Mouse (Mus musculus) neural tube, embryonic 11.5 days (tissue): ENCODE measurements around the gene Myo5c. TPM values are rescaled to one million over a fixed set of nuclear protein-coding genes. Genes with fewer than 3 reads are reported as not detected.

ENCODE experiments used
- ATAC-seq: fragments of 200-750 bp; cut with Nextera tagmentation; 2 replicates; pipeline ENCODE4 v1.8.0; 2017; ENCODE audit warnings: moderate number of reproducible peaks, mild to moderate bottlenecking, moderate TSS enrichment, moderate library complexity; ENCODE audit not compliant: insufficient read depth, low FRiP score, low TSS enrichment
- DNase-seq: peaks from one replicate; pipeline ENCODE4 v3.0.0-alpha.2; 2015; ENCODE audit warnings: low spot score
- H3K27ac ChIP-seq: fragments of 300-500 bp; sonication (generic); 2 replicates; pipeline ENCODE4 v1.5.1; 2014; ENCODE audit warnings: low read depth, mild to moderate bottlenecking, low read length
- H3K27me3 ChIP-seq: fragments of 300-500 bp; sonication (generic); 2 replicates; pipeline ENCODE4 v1.6.1; 2014; ENCODE audit warnings: mild to moderate bottlenecking, low read length, mixed read lengths; ENCODE audit not compliant: control insufficient read depth, insufficient read depth
- H3K36me3 ChIP-seq: fragments of 300-500 bp; sonication (generic); 2 replicates; pipeline ENCODE4 v1.6.1; 2014; ENCODE audit warnings: mild to moderate bottlenecking, low read length, moderate library complexity, mixed read lengths; ENCODE audit not compliant: control insufficient read depth, insufficient read depth
- H3K4me1 ChIP-seq: fragments of 300-500 bp; sonication (generic); 2 replicates; pipeline ENCODE4 v1.6.1; 2014; ENCODE audit warnings: low read length, mixed read lengths; ENCODE audit not compliant: control insufficient read depth, insufficient read depth
- H3K4me2 ChIP-seq: fragments of 300-500 bp; sonication (generic); 2 replicates; pipeline ENCODE4 v1.6.1; 2014; ENCODE audit warnings: low read depth, mild to moderate bottlenecking, moderate library complexity
- H3K4me3 ChIP-seq: fragments of 300-500 bp; sonication (generic); 2 replicates; pipeline ENCODE4 v1.5.1; 2014; ENCODE audit warnings: low read depth, low read length
- H3K9ac ChIP-seq: fragments of 300-500 bp; sonication (generic); 2 replicates; pipeline ENCODE4 v1.6.1; 2014; ENCODE audit warnings: mild to moderate bottlenecking, low read length
- H3K9me3 ChIP-seq: fragments of 300-500 bp; sonication (generic); 2 replicates; pipeline ENCODE4 v1.6.1; 2016; ENCODE audit warnings: low read length; ENCODE audit not compliant: control insufficient read depth
- WGBS: fragments of 180-500 bp; shearing (Covaris S2); extraction: QIAGEN DNeasy Blood & Tissue Kit; methylation state at CpG from one replicate; pipeline ENCODE4 v1.1.7; 2014; 5-methylcytosine and 5-hydroxymethylcytosine counted together
- polyA plus RNA-seq: library from polyadenylated mRNA; unstranded; fragments of >200 nt; fragmentation: Nextera tagmentation; extraction: Ambion mirVana; gene quantifications from 2 replicates; pipeline ENCODE4 v1.2.1, GENCODE M21; 2014

Gene Myo5c
- polyA plus RNA-seq, 1 experiment from 2014 or later: 0.36 TPM

DNA sequence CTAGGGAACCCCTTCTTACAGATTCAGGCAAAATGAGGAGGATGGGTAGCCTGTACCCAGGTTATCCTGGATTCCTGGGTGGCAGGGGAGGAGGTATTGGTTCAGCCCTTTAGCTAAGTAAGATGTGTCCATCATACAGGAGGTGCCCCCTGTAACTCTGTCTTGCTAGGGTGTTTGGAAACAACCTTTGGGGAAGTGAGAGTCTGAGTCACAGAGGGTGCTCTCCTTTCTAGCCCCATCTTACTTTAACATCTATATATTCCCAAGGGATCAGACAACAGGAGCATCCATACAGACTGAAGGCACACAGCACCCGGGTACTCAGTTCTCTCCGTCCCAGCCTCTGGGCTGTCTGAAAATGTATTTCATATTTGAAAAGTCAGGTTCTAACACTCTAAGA, 50.4 kb downstream of the Myo5c start:
- no peak overlapping the region for H3K27ac ChIP-seq
- H3K4me3 ChIP-seq: no peak overlapping the region
- H3K4me1 ChIP-seq: no peaks in the 10 kb centered on the region
- no peaks in the 10 kb centered on the region for H3K36me3 ChIP-seq
- DNase-seq: no peak
- H3K4me2 ChIP-seq: no peak overlapping the region
- WGBS: 85% methylated on average over 2 of the region's 2 CpGs
- H3K9me3 ChIP-seq: no peaks in the 10 kb centered on the region
- H3K9ac ChIP-seq: no peak overlapping the region
- no peaks in the 10 kb centered on the region for H3K27me3 ChIP-seq
- ATAC-seq: no peak

GRCm38 (mm10) chr9:75282830-75283229, 51.0 kb downstream of the Myo5c start:
- Histone ChIP-seq H3K4me3 (no peak overlapping the region), H3K4me2 (no peak overlapping the region), H3K36me3 (no peaks in the 10 kb centered on the region), H3K4me1 (no peaks in the 10 kb centered on the region), H3K9ac (no peak overlapping the region), H3K9me3 (no peaks in the 10 kb centered on the region), H3K27ac (no peak overlapping the region), H3K27me3 (no peaks in the 10 kb centered on the region)
- DNase-seq (peak; percentile 73), ATAC-seq (no peak)
- 21% methylated on average over 3 of the region's 3 CpGs for WGBS

GRCm38 (mm10) chr9:75283636-75284035, 51.8 kb downstream of the Myo5c start:
- WGBS: 80% methylated on average over 8 of the region's 8 CpGs
- no peak for ATAC-seq

GRCm38 (mm10) chr9:75285363-75285762, 53.5 kb downstream of the Myo5c start:
- no peak overlapping the region for H3K4me2 ChIP-seq
- DNase-seq (no peak), ATAC-seq (no peak)
- WGBS: 81% methylated on average over 6 of the region's 6 CpGs
- no peaks in the 10 kb centered on the region for H3K27me3 ChIP-seq
- H3K9me3 ChIP-seq: no peaks in the 10 kb centered on the region
- H3K27ac ChIP-seq: no peak overlapping the region
- H3K9ac ChIP-seq: no peak overlapping the region
- H3K4me1 ChIP-seq: no peaks in the 10 kb centered on the region
- no peak overlapping the region for H3K4me3 ChIP-seq
- no peaks in the 10 kb centered on the region for H3K36me3 ChIP-seq

More at GRCm38 (mm10) chr9:75283636-75284035, 51.8 kb downstream of the Myo5c start:
- no peak for DNase-seq
- Histone ChIP-seq H3K4me3 (no peak overlapping the region), H3K9me3 (no peaks in the 10 kb centered on the region), H3K9ac (no peak overlapping the region), H3K27ac (no peak overlapping the region), H3K36me3 (no peaks in the 10 kb centered on the region), H3K4me2 (no peak overlapping the region), H3K4me1 (no peaks in the 10 kb centered on the region), H3K27me3 (no peaks in the 10 kb centered on the region)

GRCm38 (mm10) chr9:75287636-75288035, 55.8 kb downstream of the Myo5c start:
- Histone ChIP-seq H3K27ac (no peak overlapping the region), H3K4me1 (no peaks in the 10 kb centered on the region), H3K27me3 (no peaks in the 10 kb centered on the region), H3K36me3 (no peaks in the 10 kb centered on the region), H3K9me3 (no peaks in the 10 kb centered on the region), H3K4me3 (no peak overlapping the region), H3K4me2 (no peak overlapping the region), H3K9ac (no peak overlapping the region)
- no peak for DNase-seq
- ATAC-seq: no peak
- WGBS: 78% methylated on average over 6 of the region's 6 CpGs

- no peak overlapping the region for H3K27ac ChIP-seq
- 54% methylated on average over 4 of the region's 4 CpGs for WGBS
- no peak for ATAC-seq
- H3K4me1 ChIP-seq: no peaks in the 10 kb centered on the region
- no peaks in the 10 kb centered on the region for H3K36me3 ChIP-seq
- no peak overlapping the region for H3K4me2 ChIP-seq
- DNase-seq: no peak
- H3K4me3 ChIP-seq: no peak overlapping the region
- H3K27me3 ChIP-seq: no peaks in the 10 kb centered on the region
- H3K9me3 ChIP-seq: no peaks in the 10 kb centered on the region
- no peak overlapping the region for H3K9ac ChIP-seq
These were observed 57.7 kb downstream of the Myo5c start for GRCm38 (mm10) chr9:75289545-75289944.

- Histone ChIP-seq H3K36me3 (no peaks in the 10 kb centered on the region), H3K9ac (no peak overlapping the region), H3K9me3 (no peaks in the 10 kb centered on the region), H3K27ac (no peak overlapping the region), H3K4me1 (0 out of 2 replicates have a peak, but pooled peaks cover 2% of the 10 kb centered on the region), H3K4me2 (no peak overlapping the region), H3K4me3 (no peak overlapping the region), H3K27me3 (no peaks in the 10 kb centered on the region)
- DNase-seq (no peak), ATAC-seq (no peak)
- WGBS: 84% methylated on average over 2 of the region's 2 CpGs
These were observed 67.5 kb downstream of the Myo5c start for GRCm38 (mm10) chr9:75299342-75299741.

DNA sequence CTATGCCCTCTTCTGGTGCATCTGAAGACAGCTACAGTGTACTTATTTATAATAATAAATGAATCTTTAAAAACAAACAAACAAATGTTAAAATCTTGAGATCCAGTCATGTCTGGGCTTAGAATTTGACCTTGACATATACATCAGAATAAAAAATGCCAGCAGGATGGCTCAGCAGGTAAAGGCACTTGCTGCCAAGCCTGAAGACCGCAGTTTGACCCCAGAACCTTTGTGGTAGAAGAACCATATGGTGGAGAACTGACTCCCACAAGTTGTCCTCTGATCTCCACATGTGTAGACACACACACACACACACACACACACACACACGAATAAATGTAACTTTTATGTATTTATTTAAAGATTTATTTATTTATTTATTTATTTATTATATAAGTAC, 71.2 kb downstream of the Myo5c start:
- ATAC-seq (no peak), DNase-seq (no peak)
- Histone ChIP-seq H3K9me3 (no peaks in the 10 kb centered on the region), H3K27ac (no peak overlapping the region), H3K27me3 (no peaks in the 10 kb centered on the region), H3K4me2 (no peak overlapping the region), H3K36me3 (no peaks in the 10 kb centered on the region), H3K4me3 (no peak overlapping the region), H3K9ac (no peak overlapping the region), H3K4me1 (0 out of 2 replicates have a peak, but pooled peaks cover 2% of the 10 kb centered on the region)
- 79% methylated on average over 2 of the region's 2 CpGs for WGBS

DNA sequence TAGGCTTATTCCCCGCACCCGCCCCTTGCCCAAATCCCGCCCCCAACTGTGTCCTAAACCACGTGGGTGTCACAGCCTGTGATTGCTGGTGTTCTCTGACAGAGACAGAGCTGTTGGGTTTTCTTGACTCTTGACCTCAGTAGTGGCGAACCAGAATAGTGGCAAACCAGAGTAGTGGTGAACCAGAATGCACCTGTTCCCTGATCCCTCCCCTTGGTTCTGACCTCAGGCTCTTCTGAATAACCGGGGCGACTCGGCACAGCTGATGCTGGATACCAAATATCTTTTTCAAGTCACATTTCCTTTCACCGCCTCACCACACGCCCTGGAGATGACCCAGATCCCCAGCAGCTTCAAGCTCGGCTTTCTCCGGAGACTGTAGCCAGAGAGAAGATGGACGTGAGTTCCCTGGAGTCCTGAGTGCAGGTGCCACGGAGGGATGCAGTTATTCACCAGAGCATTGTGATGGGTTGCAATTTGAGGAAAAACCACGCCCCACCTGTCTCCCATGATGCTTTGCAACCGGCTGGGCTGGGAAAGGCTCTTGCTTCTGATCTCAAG, 72.0 kb downstream of the Myo5c start:
- H3K4me2 ChIP-seq: peak overlapping the region; percentile 22; the same call in 1 of the 2 replicates
- H3K9ac ChIP-seq: no peak overlapping the region
- no peaks in the 10 kb centered on the region for H3K36me3 ChIP-seq
- H3K27ac ChIP-seq: no peak overlapping the region
- no peak for DNase-seq
- H3K27me3 ChIP-seq: no peaks in the 10 kb centered on the region
- no peaks in the 10 kb centered on the region for H3K9me3 ChIP-seq
- H3K4me3 ChIP-seq: no peak overlapping the region
- H3K4me1 ChIP-seq: 0 out of 2 replicates have a peak, but pooled peaks cover 2% of the 10 kb centered on the region
- no peak for ATAC-seq
- 31% methylated on average over 16 of the region's 16 CpGs for WGBS
